Mouse (Mus musculus) MEL (cell line): ENCODE measurements around the gene Sorl1.

Experiments
- CTCF ChIP-seq, 3 experiments: IDR thresholded peaks in 2 of 3; conservative IDR thresholded peaks in 1 of 3; 2 replicates each; pipeline ENCODE4 v1.5.1; 2011 to 2012; ENCODE audit warnings: low read length in 3 of 3, low read depth in 2 of 3, mild to moderate bottlenecking in 2 of 3, improper control_type of control experiment in 1 of 3, inconsistent platforms in 1 of 3, mixed read lengths in 1 of 3, moderate library complexity in 1 of 3; ENCODE audit not compliant: control insufficient read depth in 1 of 3, insufficient read depth in 1 of 3, poor library complexity in 1 of 3, severe bottlenecking in 1 of 3
- EP300 ChIP-seq, 2 experiments: IDR thresholded peaks; 2 replicates each; pipeline ENCODE4 v1.6.1; 2011; ENCODE audit warnings: improper control_type of control experiment in 2 of 2, low read length in 2 of 2, low read depth in 1 of 2, mild to moderate bottlenecking in 1 of 2
- ETS1 ChIP-seq: IDR thresholded peaks from 2 replicates; pipeline ENCODE4 v1.6.1; 2012; ENCODE audit warnings: low read depth, mild to moderate bottlenecking, inconsistent platforms, low read length, improper control_type of control experiment, moderate library complexity
- POLR2A ChIP-seq, 2 experiments: IDR thresholded peaks; 2 replicates each; pipeline ENCODE4 v1.6.1; 2011 to 2012; ENCODE audit warnings: low read length in 2 of 2, mild to moderate bottlenecking in 2 of 2, control low read depth in 1 of 2, improper control_type of control experiment in 1 of 2, low read depth in 1 of 2, moderate library complexity in 1 of 2; ENCODE audit not compliant: control insufficient read depth in 1 of 2, insufficient read depth in 1 of 2, poor library complexity in 1 of 2
- USF1 ChIP-seq: IDR thresholded peaks from 2 replicates; pipeline ENCODE4 v1.6.1; 2014; ENCODE audit warnings: low read depth, mild to moderate bottlenecking, inconsistent platforms, low read length, improper control_type of control experiment, moderate library complexity
- ZNF384 ChIP-seq: IDR thresholded peaks from 2 replicates; pipeline ENCODE4 v1.6.1; 2012; ENCODE audit warnings: low read depth, mild to moderate bottlenecking, inconsistent platforms, low read length, improper control_type of control experiment

DNA sequence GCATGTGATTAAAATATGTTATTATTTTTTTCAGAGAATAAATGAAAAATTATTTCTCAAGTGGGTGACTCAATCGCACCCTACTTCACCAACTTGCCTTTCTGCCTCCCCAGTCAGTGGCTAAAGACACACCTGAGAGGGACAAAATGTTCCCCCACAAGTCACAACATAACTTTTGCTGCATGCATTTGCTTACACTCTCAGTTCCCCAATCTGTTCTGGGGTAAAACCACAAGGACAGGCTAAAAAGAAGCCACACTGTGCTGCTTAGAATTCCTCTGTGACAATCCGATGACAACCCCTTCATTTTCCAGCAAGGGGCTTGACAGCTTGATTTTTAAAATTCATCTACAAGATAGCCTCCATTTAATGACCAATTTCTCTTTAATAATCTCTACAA, 22.4 kb upstream of the Sorl1 start:
- TF ChIP-seq ZNF384 (no peak), POLR2A (IDR thresholded peaks at IDR 0.05; ENCODE audit: control insufficient read depth in 1 of 2, insufficient read depth in 1 of 2, low read depth in 1 of 2, low read length in 2 of 2, poor library complexity in 1 of 2) (no peak), EP300 (IDR thresholded peaks at IDR 0.05; ENCODE audit: low read depth in 1 of 2, low read length in 2 of 2) (no peak), CTCF (IDR thresholded peaks at IDR 0.05 in 2 of 3, conservative IDR thresholded peaks at IDR 0.05 in 1 of 3; ENCODE audit: control insufficient read depth in 1 of 3, insufficient read depth in 1 of 3, low read depth in 2 of 3, low read length in 3 of 3, poor library complexity in 1 of 3, severe bottlenecking in 1 of 3) (no peak), ETS1 (no peak), USF1 (no peak)
